Mouse (Mus musculus): ENCODE results near the gene S100b. TPM values are rescaled to one million over a fixed set of nuclear protein-coding genes. Genes with fewer than 3 reads are reported as not detected.

Gene S100b
- polyA plus RNA-seq, 1 experiment: 263 TPM

- no peak overlapping the region for H3K4me3 ChIP-seq (ENCODE audit: insufficient read depth, low read depth, low read length)
- H3K4me1 ChIP-seq (ENCODE audit: control insufficient read depth, insufficient read depth, insufficient read length, low read length): peaks cover 4% of the 10 kb centered on the region
- H3K27ac ChIP-seq (replicated peaks; ENCODE audit: low read depth, low read length): no peak overlapping the region
Observed at GRCm38 (mm10) chr10:76248647-76248968, 5.0 kb upstream of the S100b start.

GRCm38 (mm10) chr10:76250870-76251269 is 2.8 kb upstream of the S100b start:
- no peak overlapping the region for H3K4me3 ChIP-seq (ENCODE audit: insufficient read depth, low read depth, low read length)
- H3K27ac ChIP-seq (replicated peaks; ENCODE audit: low read depth, low read length): no peak overlapping the region
- peaks cover 6% of the 10 kb centered on the region for H3K4me1 ChIP-seq (ENCODE audit: control insufficient read depth, insufficient read depth, insufficient read length, low read length)

GRCm38 (mm10) chr10:76253079-76253478 is 574 bp upstream of the S100b start:
- Histone ChIP-seq H3K4me1 (ENCODE audit: control insufficient read depth, insufficient read depth, insufficient read length, low read length) (peaks cover 8% of the 10 kb centered on the region), H3K27ac (replicated peaks; ENCODE audit: low read depth, low read length) (peak overlapping the region; percentile 28; the same call in 1 of the 2 replicates), H3K4me3 (ENCODE audit: insufficient read depth, low read depth, low read length) (no peak overlapping the region)

GRCm38 (mm10) chr10:76255617-76256016 is 2.0 kb downstream of the S100b start:
- Histone ChIP-seq H3K4me1 (ENCODE audit: control insufficient read depth, insufficient read depth, insufficient read length, low read length) (peaks cover 10% of the 10 kb centered on the region), H3K27ac (replicated peaks; ENCODE audit: low read depth, low read length) (peak overlapping the region; percentile 38; the same call in 1 of the 2 replicates), H3K4me3 (ENCODE audit: insufficient read depth, low read depth, low read length) (no peak overlapping the region)

- Histone ChIP-seq H3K4me3 (ENCODE audit: insufficient read depth, low read depth, low read length) (no peak overlapping the region), H3K27ac (replicated peaks; ENCODE audit: low read depth, low read length) (peak overlapping the region; percentile 82), H3K4me1 (ENCODE audit: control insufficient read depth, insufficient read depth, insufficient read length, low read length) (peaks cover 10% of the 10 kb centered on the region)
Observed at GRCm38 (mm10) chr10:76257231-76257630, 3.6 kb downstream of the S100b start.

GRCm38 (mm10) chr10:76257719-76258390 is 4.2 kb downstream of the S100b start:
- Histone ChIP-seq H3K4me3 (ENCODE audit: insufficient read depth, low read depth, low read length) (0 out of 2 replicates have a peak overlapping the region, but pooled peaks have one; percentile 16), H3K4me1 (ENCODE audit: control insufficient read depth, insufficient read depth, insufficient read length, low read length) (peaks cover 10% of the 10 kb centered on the region), H3K27ac (replicated peaks; ENCODE audit: low read depth, low read length) (peak overlapping the region; percentile 99)

- peaks cover 4% of the 10 kb centered on the region for H3K4me1 ChIP-seq (ENCODE audit: control insufficient read depth, insufficient read depth, insufficient read length, low read length)
- H3K4me3 ChIP-seq (ENCODE audit: insufficient read depth, low read depth, low read length): no peak overlapping the region
- H3K27ac ChIP-seq (replicated peaks; ENCODE audit: low read depth, low read length): peak overlapping the region; percentile 60
Observed at GRCm38 (mm10) chr10:76259566-76260232, 6.0 kb downstream of the S100b start.

- Histone ChIP-seq H3K27ac (replicated peaks; ENCODE audit: low read depth, low read length) (peak overlapping the region; percentile 41; the same call in 1 of the 2 replicates), H3K4me3 (ENCODE audit: insufficient read depth, low read depth, low read length) (no peak overlapping the region), H3K4me1 (ENCODE audit: control insufficient read depth, insufficient read depth, insufficient read length, low read length) (peaks cover 4% of the 10 kb centered on the region)
Observed at GRCm38 (mm10) chr10:76260358-76261059, 6.9 kb downstream of the S100b start.

GRCm38 (mm10) chr10:76261447-76261846 is 7.8 kb downstream of the S100b start:
- no peak overlapping the region for H3K4me3 ChIP-seq (ENCODE audit: insufficient read depth, low read depth, low read length)
- H3K27ac ChIP-seq (replicated peaks; ENCODE audit: low read depth, low read length): no peak overlapping the region
- peaks cover 4% of the 10 kb centered on the region for H3K4me1 ChIP-seq (ENCODE audit: control insufficient read depth, insufficient read depth, insufficient read length, low read length)

GRCm38 (mm10) chr10:76262431-76262830 is 8.8 kb downstream of the S100b start:
- H3K27ac ChIP-seq (replicated peaks; ENCODE audit: low read depth, low read length): no peak overlapping the region
- no peak overlapping the region for H3K4me3 ChIP-seq (ENCODE audit: insufficient read depth, low read depth, low read length)

GRCm38 (mm10) chr10:76271238-76271637 is 17.6 kb downstream of the S100b start:
- no peak overlapping the region for H3K4me3 ChIP-seq (ENCODE audit: insufficient read depth, low read depth, low read length)
- no peak overlapping the region for H3K27ac ChIP-seq (replicated peaks; ENCODE audit: low read depth, low read length)
- H3K4me1 ChIP-seq (ENCODE audit: control insufficient read depth, insufficient read depth, insufficient read length, low read length): no peaks in the 10 kb centered on the region

More at GRCm38 (mm10) chr10:76262431-76262830, 8.8 kb downstream of the S100b start:
- H3K4me1 ChIP-seq (ENCODE audit: control insufficient read depth, insufficient read depth, insufficient read length, low read length): peaks cover 2% of the 10 kb centered on the region; the same call in 1 of the 2 replicates

- Histone ChIP-seq H3K27ac (replicated peaks; ENCODE audit: low read depth, low read length) (no peak overlapping the region), H3K4me3 (ENCODE audit: insufficient read depth, low read depth, low read length) (no peak overlapping the region), H3K4me1 (ENCODE audit: control insufficient read depth, insufficient read depth, insufficient read length, low read length) (no peaks in the 10 kb centered on the region)
Observed at GRCm38 (mm10) chr10:76275256-76275655, 21.6 kb downstream of the S100b start.

GRCm38 (mm10) chr10:76278541-76279097 is 25.0 kb downstream of the S100b start:
- no peak overlapping the region for H3K27ac ChIP-seq (replicated peaks; ENCODE audit: low read depth, low read length)
- no peak overlapping the region for H3K4me3 ChIP-seq (ENCODE audit: insufficient read depth, low read depth, low read length)
- H3K4me1 ChIP-seq (ENCODE audit: control insufficient read depth, insufficient read depth, insufficient read length, low read length): no peaks in the 10 kb centered on the region

- H3K4me1 ChIP-seq (ENCODE audit: control insufficient read depth, insufficient read depth, insufficient read length, low read length): no peaks in the 10 kb centered on the region
- H3K4me3 ChIP-seq (ENCODE audit: insufficient read depth, low read depth, low read length): no peak overlapping the region
- no peak overlapping the region for H3K27ac ChIP-seq (replicated peaks; ENCODE audit: low read depth, low read length)
Observed at GRCm38 (mm10) chr10:76288268-76288993, 34.8 kb downstream of the S100b start.

- no peaks in the 10 kb centered on the region for H3K4me1 ChIP-seq (ENCODE audit: control insufficient read depth, insufficient read depth, insufficient read length, low read length)
- no peak overlapping the region for H3K4me3 ChIP-seq (ENCODE audit: insufficient read depth, low read depth, low read length)
- H3K27ac ChIP-seq (replicated peaks; ENCODE audit: low read depth, low read length): no peak overlapping the region
Observed at GRCm38 (mm10) chr10:76289052-76289451, 35.4 kb downstream of the S100b start.
